8 mouse cellular contexts compared by ENCODE assay signal in the genomic region with DNA sequence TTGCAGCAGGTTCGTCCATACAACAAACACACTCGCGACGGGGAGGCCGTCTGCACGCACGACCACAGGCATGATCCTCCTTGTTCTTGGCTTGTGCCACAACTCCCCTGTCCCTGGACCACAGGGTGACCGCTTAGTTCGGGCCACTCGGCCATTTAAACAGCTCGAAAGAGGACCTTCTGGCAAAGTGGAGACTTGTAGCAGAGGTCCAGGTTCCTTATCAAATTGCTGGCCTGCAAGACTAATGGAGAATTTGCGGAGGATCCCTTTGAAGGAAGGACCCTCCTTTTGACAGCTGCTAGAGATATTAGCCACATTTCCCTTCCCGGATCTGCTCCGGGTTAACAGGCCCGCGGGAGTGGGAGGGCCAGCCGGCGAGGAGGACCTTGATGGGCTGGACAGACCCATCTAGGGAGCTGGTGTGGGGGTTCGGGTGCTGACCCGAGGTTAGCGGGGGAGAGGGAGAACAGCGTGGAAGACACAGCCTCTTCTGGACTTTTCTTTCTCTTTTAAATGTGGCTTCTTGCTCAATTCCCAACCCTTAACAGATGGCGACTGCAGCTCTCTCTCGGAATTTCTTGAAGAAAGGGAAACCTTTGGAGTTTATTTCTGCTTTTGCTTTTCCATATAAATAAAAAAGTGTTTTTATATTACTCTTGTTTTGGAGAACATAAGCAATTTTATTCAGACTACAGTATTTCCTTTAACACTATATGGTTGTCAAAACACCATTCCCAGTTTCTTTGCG.
A peak's percentile ranks its signal among the peaks of the same experiment; 100 is the strongest.
DNase-seq lines count a peak whose midpoint lies in the region; ATAC-seq lines count a peak whose summit lies in the region.

No protein-coding gene starts in this region.

- peak overlapping the region; percentile 48 for H3K9ac ChIP-seq in forebrain, embryonic 11.5 days (ENCODE audit: low read length)
- peak overlapping the region; percentile 35; the same call in 1 of the 2 replicates for H3K9ac ChIP-seq in hindbrain, embryonic 11.5 days (ENCODE audit: low read depth, low read length)
- H3K9ac ChIP-seq in neural tube, embryonic 14.5 days (replicated peaks; ENCODE audit: low read depth, low read length) = no peak overlapping the region; the same call in 1 of the 2 replicates

- H3K9me3 ChIP-seq in forebrain, embryonic 11.5 days (ENCODE audit: control insufficient read depth, low read length) = no peaks in the 10 kb centered on the region
- no peaks in the 10 kb centered on the region for H3K9me3 ChIP-seq in hindbrain, embryonic 11.5 days (ENCODE audit: control insufficient read depth, low read length)
- H3K9me3 ChIP-seq in neural tube, embryonic 14.5 days (ENCODE audit: control insufficient read depth, low read length) = no peaks in the 10 kb centered on the region

- peak overlapping the region; percentile 22 for H3K4me3 ChIP-seq in forebrain, embryonic 11.5 days (ENCODE audit: low read depth, low read length)
- H3K4me3 ChIP-seq in hindbrain, embryonic 11.5 days (ENCODE audit: low read depth, low read length) = peak overlapping the region; percentile 28
- H3K4me3 ChIP-seq in neural tube, embryonic 14.5 days (ENCODE audit: low read depth, low read length) = no peak overlapping the region; the same call in 1 of the 2 replicates

- DNase-seq in left cerebral cortex, postnatal 25 days (ENCODE audit: low spot score in 2 of 2) = peak; percentile 15 to 20
- DNase-seq in left cerebral cortex, postnatal 4 days = no peak
- peak; percentile 68 for DNase-seq in forebrain, embryonic 11.5 days (ENCODE audit: low spot score)
- peak; percentile 72 for DNase-seq in hindbrain, embryonic 11.5 days (ENCODE audit: low spot score)
- DNase-seq in liver = peak; percentile 27
- no peak for DNase-seq in left cerebral cortex, adult 9 months (ENCODE audit: low spot score in 2 of 2)

- peak overlapping the region; percentile 60 for H3K4me2 ChIP-seq in forebrain, embryonic 11.5 days (ENCODE audit: low read depth, low read length, severe bottlenecking)
- H3K4me2 ChIP-seq in hindbrain, embryonic 11.5 days (replicated peaks; ENCODE audit: low read depth, low read length) = peak overlapping the region; percentile 39
- peak overlapping the region; percentile 48 for H3K4me2 ChIP-seq in neural tube, embryonic 14.5 days (ENCODE audit: low read depth, low read length)

- H3K36me3 ChIP-seq in forebrain, embryonic 11.5 days (ENCODE audit: control insufficient read depth, insufficient read depth, low read length) = no peaks in the 10 kb centered on the region; the same call in 1 of the 2 replicates
- H3K36me3 ChIP-seq in hindbrain, embryonic 11.5 days (ENCODE audit: control insufficient read depth, insufficient read depth, low read length) = no peaks in the 10 kb centered on the region
- no peaks in the 10 kb centered on the region for H3K36me3 ChIP-seq in neural tube, embryonic 14.5 days (ENCODE audit: control insufficient read depth, insufficient read depth, low read length)

- H3K27ac ChIP-seq in forebrain, embryonic 11.5 days (ENCODE audit: low read depth, low read length) = peak overlapping the region; percentile 9; the same call in 1 of the 2 replicates
- peak overlapping the region; percentile 97 for H3K27ac ChIP-seq in hindbrain, embryonic 11.5 days (ENCODE audit: low read depth, low read length)
- H3K27ac ChIP-seq in neural tube, embryonic 14.5 days (ENCODE audit: low read depth, low read length) = peak overlapping the region; percentile 85

- peaks cover 21% of the 10 kb centered on the region for H3K4me1 ChIP-seq in forebrain, embryonic 11.5 days (replicated peaks; ENCODE audit: control insufficient read depth, insufficient read depth, low read length)
- 0 out of 2 replicates have a peak, but pooled peaks cover 2% of the 10 kb centered on the region for H3K4me1 ChIP-seq in hindbrain, embryonic 11.5 days (replicated peaks; ENCODE audit: control insufficient read depth, insufficient read depth, low read length)
- H3K4me1 ChIP-seq in neural tube, embryonic 14.5 days (ENCODE audit: control insufficient read depth, insufficient read depth, low read length) = peaks cover 17% of the 10 kb centered on the region; the same call in 1 of the 2 replicates

- 3% methylated on average over 25 of the region's 25 CpGs for WGBS in forebrain, embryonic 11.5 days
- WGBS in hindbrain, embryonic 11.5 days = 2% methylated on average over 25 of the region's 25 CpGs
- whole genome bisulfite sequencing in neural tube, embryonic 14.5 days = 4% methylated on average over 25 of the region's 25 CpGs

- intact Hi-C loops in left cerebral cortex, postnatal 25 days (cut with DNase I) = no loop called here
- intact Hi-C loops in left cerebral cortex, postnatal 4 days (cut with DNase I) = no loop called here

- ATAC-seq in forebrain, embryonic 11.5 days (replicated peaks; ENCODE audit: low FRiP score) = no peak
- no peak for ATAC-seq in hindbrain, embryonic 11.5 days (ENCODE audit: low FRiP score)
- no peak for ATAC-seq in neural tube, embryonic 14.5 days (ENCODE audit: low read depth)
- no peak for ATAC-seq in megakaryocyte-erythroid progenitor cell, adult 5-6 weeks (replicated peaks; ENCODE audit: low FRiP score, low TSS enrichment, poor library complexity, severe bottlenecking)

- H3K27me3 ChIP-seq in forebrain, embryonic 11.5 days (ENCODE audit: control insufficient read depth, insufficient read depth, low read length) = peaks cover 3% of the 10 kb centered on the region; the same call in 1 of the 2 replicates
- 0 out of 2 replicates have a peak, but pooled peaks cover 2% of the 10 kb centered on the region for H3K27me3 ChIP-seq in hindbrain, embryonic 11.5 days (ENCODE audit: control insufficient read depth, insufficient read depth, low read length)
- H3K27me3 ChIP-seq in neural tube, embryonic 14.5 days (ENCODE audit: control insufficient read depth, insufficient read depth, low read length) = no peaks in the 10 kb centered on the region

Comparison
In these comparisons a context has a peak if more than half of its experiments do, and no peak if none do; other contexts are left out.
1. DNase-seq: peak in left cerebral cortex, postnatal 25 days (2 of 2), forebrain, embryonic 11.5 days (single experiment), hindbrain, embryonic 11.5 days (single experiment) and liver (single experiment); none in left cerebral cortex, postnatal 4 days (single experiment) and left cerebral cortex, adult 9 months (0 of 2).
2. H3K27ac ChIP-seq: peak in every context shown above with its lines; median percentile 97 in hindbrain, embryonic 11.5 days; 85 in neural tube, embryonic 14.5 days; 9 in forebrain, embryonic 11.5 days.
3. Peak in every context shown above with its lines, with median percentiles within 50 percentile points of each other: H3K4me2 ChIP-seq.